Mouse (Mus musculus) stomach, postnatal 0 days (tissue): ENCODE measurements at regions not wholly inside any gene's neighbourhood (a gene's known extent, or its start where the extent isn't known, plus 50 kb on each side); places are given as distances from the start of the nearest gene placed in this dataset.

Experiments used
- CTCF ChIP-seq: IDR thresholded peaks from 2 replicates; pipeline ENCODE4 v1.5.1; 2016; ENCODE audit warnings: antibody characterized with exemption, low read depth, mild to moderate bottlenecking, moderate library complexity
- EP300 ChIP-seq: optimal IDR thresholded peaks from 2 replicates; pipeline ENCODE3; 2016; ENCODE audit warnings: antibody characterized with exemption

DNA sequence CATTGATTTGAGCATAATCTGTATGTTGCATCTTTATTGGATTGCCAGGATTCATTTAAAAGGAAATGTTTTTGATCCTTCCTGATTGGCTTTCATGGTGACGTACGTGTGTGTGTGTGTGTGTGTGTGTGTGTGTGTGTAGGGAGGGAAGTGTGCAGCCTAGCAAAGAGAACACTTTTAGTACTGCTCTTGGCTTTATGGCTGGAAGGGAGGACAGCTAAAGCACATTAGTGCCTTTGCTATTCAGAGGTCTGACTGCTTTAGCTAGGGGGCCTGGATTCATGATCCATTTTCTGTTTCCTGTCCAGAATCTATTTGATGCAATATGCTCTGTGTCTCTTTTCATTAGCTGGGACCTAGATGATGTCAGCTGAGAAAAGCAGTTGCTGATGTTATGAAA lies 155.6 kb upstream of the Itga1 start:
- TF ChIP-seq CTCF, result no peak
- no peak for TF ChIP-seq EP300
